Mouse (Mus musculus) stomach, postnatal 0 days (tissue): ENCODE data around the gene Lbx2. TPM values are rescaled to one million over a fixed set of nuclear protein-coding genes. Genes with fewer than 3 reads are reported as not detected.

Experiments used
- ATAC-seq: fragments of 200-750 bp; cut with Nextera tagmentation; 2 replicates; pipeline ENCODE4 v1.8.0; 2017; ENCODE audit not compliant: low FRiP score, low TSS enrichment
- DNase-seq: peaks from one replicate; pipeline ENCODE4 v3.0.0-alpha.2; 2016; ENCODE audit warnings: low spot score
- H3K27ac ChIP-seq: fragments of 300-500 bp; sonication (generic); replicated peaks from 2 replicates; pipeline ENCODE4 v1.5.1; 2014; ENCODE audit warnings: mild to moderate bottlenecking, control low read depth
- H3K27me3 ChIP-seq: fragments of 300-500 bp; sonication (generic); 2 replicates; pipeline ENCODE4 v1.6.1; 2014; ENCODE audit warnings: low read length; ENCODE audit not compliant: control insufficient read depth, insufficient read depth
- H3K36me3 ChIP-seq: fragments of 300-500 bp; sonication (generic); 2 replicates; pipeline ENCODE4 v1.6.1; 2014; ENCODE audit warnings: low read length, mixed read lengths; ENCODE audit not compliant: control insufficient read depth, insufficient read depth
- H3K4me1 ChIP-seq: fragments of 300-500 bp; sonication (generic); replicated peaks from 2 replicates; pipeline ENCODE4 v1.6.1; 2014; ENCODE audit warnings: antibody characterized with exemption; ENCODE audit not compliant: control insufficient read depth, insufficient read depth
- H3K4me2 ChIP-seq: fragments of 300-500 bp; sonication (generic); replicated peaks from 2 replicates; pipeline ENCODE4 v1.6.1; 2014; ENCODE audit warnings: low read depth, mild to moderate bottlenecking, control low read depth, moderate library complexity
- H3K4me3 ChIP-seq: fragments of 300-500 bp; sonication (generic); 2 replicates; pipeline ENCODE4 v1.5.1; 2014; ENCODE audit warnings: low read depth, low read length, control low read depth
- H3K9ac ChIP-seq: fragments of 300-500 bp; sonication (generic); 2 replicates; pipeline ENCODE4 v1.6.1; 2014; ENCODE audit warnings: mild to moderate bottlenecking, low read length, control low read depth, mixed read lengths
- H3K9me3 ChIP-seq: fragments of 300-500 bp; sonication (generic); 2 replicates; pipeline ENCODE4 v1.6.1; 2016; ENCODE audit warnings: low read length; ENCODE audit not compliant: control insufficient read depth
- CTCF ChIP-seq: IDR thresholded peaks from 2 replicates; pipeline ENCODE4 v1.5.1; 2016; ENCODE audit warnings: antibody characterized with exemption, low read depth, mild to moderate bottlenecking, moderate library complexity
- EP300 ChIP-seq: optimal IDR thresholded peaks from 2 replicates; pipeline ENCODE3; 2016; ENCODE audit warnings: antibody characterized with exemption
- WGBS: fragments of 180-500 bp; shearing (Covaris S2); extraction: QIAGEN DNeasy Blood & Tissue Kit; methylation state at CpG from one replicate; pipeline ENCODE4 v1.1.7; 2014; 5-methylcytosine and 5-hydroxymethylcytosine counted together
- polyA plus RNA-seq: library from polyadenylated mRNA; unstranded; fragments of >200 nt; fragmentation: Nextera tagmentation; extraction: Ambion mirVana; gene quantifications from 2 replicates; pipeline ENCODE4 v1.2.1, GENCODE M21; 2015

Lbx2 gene
- polyA plus RNA-seq, 1 experiment from 2014 or later, result 0.53 TPM

DNA sequence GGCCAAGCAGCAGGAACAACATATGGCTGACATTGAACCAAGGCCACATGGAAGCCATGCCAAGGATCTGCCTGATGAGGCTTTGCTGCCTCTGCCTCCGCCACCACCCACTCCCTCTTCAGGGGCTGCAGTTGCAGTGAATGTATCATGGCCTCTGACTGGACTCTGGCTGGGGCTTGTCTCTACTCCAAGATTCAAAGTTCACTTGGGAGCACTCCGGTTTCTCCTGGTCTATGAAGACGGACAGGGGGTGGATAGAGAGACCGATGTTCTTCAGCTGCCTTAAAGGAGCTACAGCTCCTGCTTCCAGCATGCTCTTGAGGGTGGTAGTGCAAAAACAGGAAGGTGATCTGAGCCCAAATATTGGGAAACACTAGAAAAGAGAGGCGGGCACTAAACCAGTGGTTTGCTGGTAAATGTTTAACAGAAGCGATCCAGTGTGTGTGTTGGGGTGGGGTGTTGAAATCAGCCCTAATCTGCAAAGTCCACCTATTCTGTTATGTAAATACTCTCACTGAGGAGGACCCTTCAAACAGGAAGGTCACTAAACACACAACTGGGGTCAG is 45.4 kb downstream of the Lbx2 start:
- ATAC-seq, result peak; percentile 49
- H3K4me1 ChIP-seq, result no peaks in the 10 kb centered on the region; the same call in none of the 2 replicates
- TF ChIP-seq CTCF (no peak), EP300 (no peak)
- H3K4me3 ChIP-seq, result no peak overlapping the region
- H3K9ac ChIP-seq, result no peak overlapping the region
- H3K27ac ChIP-seq, result peak overlapping the region; percentile 71; the same call in 1 of the 2 replicates
- no peaks in the 10 kb centered on the region for H3K9me3 ChIP-seq
- no peaks in the 10 kb centered on the region for H3K36me3 ChIP-seq
- peak; percentile 54 for DNase-seq
- no peaks in the 10 kb centered on the region for H3K27me3 ChIP-seq
- no peak overlapping the region for H3K4me2 ChIP-seq
- WGBS, result 35% methylated on average over 6 of the region's 6 CpGs

DNA sequence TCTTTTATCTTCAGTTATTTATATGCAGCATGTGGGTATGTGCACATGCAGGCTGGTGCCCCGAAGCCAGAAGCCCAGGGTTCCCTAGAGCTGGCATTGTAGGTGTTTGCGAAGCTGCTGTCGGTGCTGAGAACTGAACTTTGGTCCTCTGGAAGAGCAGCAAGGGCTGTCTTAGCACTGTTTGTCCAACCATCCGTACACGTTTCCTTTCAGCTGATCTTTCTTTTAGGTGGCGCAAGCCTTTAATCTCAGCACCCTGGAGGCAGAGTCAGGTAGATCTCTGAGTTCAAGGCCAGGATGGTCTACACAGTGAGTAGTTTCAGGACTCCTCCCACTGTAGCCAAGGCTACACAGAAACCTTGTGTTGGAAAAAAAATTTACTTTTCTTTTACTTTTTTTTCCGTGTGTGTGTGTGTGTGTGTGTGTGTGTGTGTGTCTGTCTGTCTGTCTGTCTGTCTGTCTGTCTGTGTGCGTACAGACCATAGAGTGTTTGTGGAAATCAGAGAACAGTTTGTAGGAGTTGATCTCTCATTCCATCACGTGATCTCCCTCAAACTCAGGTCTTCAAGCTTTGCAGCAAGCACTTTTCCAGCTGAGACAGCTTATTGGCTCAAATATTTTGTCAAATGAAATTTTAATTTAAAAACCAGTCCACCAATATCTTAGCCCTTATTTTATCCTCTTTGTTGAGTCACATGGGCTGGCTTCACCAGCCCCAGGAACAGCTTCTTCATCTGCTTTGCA is 46.2 kb downstream of the Lbx2 start:
- TF ChIP-seq EP300 (no peak), CTCF (no peak)
- H3K9ac ChIP-seq, result no peak overlapping the region
- WGBS, result 73% methylated on average over 9 of the region's 9 CpGs
- no peaks in the 10 kb centered on the region for H3K36me3 ChIP-seq
- H3K4me2 ChIP-seq, result no peak overlapping the region
- no peak for DNase-seq
- H3K27me3 ChIP-seq, result no peaks in the 10 kb centered on the region
- no peak for ATAC-seq
- no peaks in the 10 kb centered on the region; the same call in none of the 2 replicates for H3K4me1 ChIP-seq
- H3K4me3 ChIP-seq, result no peak overlapping the region
- no peaks in the 10 kb centered on the region for H3K9me3 ChIP-seq
- no peak overlapping the region for H3K27ac ChIP-seq

DNA sequence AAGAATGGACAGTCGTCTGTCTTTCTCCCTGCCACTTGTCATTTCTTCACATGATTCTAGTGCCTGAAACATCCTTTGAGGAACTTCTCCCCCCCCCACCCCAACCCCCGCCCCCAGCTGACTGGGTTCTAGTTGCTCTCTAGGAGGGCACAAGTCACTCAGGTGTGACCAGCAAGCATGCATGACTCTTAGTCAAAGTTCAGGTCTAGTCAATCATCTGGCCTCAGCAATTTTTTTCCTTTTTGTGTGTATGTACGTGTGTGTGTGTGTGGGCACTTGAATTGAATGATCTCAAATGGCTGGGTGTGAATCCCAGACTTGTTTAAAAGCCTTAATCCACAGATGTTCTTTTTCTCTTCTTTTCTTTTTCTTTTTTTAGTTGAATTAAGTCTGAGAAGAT is 48.1 kb downstream of the Lbx2 start:
- H3K4me1 ChIP-seq, result peaks cover 2% of the 10 kb centered on the region
- H3K27ac ChIP-seq, result peak overlapping the region; percentile 99
- WGBS, result 62% methylated on average over 3 of the region's 3 CpGs
- no peak for ATAC-seq
- no peaks in the 10 kb centered on the region for H3K9me3 ChIP-seq
- H3K4me2 ChIP-seq, result no peak overlapping the region
- TF ChIP-seq CTCF, result no peak
- H3K27me3 ChIP-seq, result no peaks in the 10 kb centered on the region
- H3K36me3 ChIP-seq, result no peaks in the 10 kb centered on the region
- no peak overlapping the region for H3K4me3 ChIP-seq
- H3K9ac ChIP-seq, result no peak overlapping the region
- DNase-seq, result no peak

DNA sequence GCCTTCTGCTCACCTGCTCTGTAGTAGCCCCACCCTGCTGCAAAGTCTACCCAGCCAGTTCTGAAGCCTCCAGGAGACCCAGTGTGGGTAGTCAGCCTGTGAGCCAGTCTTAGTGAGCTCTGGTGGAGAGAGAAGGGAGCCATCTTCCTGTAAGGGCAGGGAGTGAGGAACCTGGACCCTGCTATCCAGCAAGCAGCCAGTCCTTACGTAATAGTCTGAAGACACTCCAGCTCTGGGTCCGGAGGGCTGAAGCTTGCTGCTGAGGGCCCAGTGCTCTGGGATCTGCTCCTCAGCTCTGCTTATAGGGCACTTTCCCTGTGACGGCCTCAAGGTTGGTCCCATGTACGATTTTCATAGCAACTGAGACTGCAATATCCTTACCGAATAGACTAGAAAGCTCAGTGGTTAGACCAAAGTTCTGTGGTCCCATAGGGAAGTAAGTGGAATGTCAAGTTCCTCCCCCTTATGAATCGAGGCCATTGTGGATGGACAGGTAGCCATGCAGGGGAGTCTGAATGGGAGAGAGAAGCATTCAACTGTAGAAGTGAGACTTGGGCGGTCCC is 48.9 kb downstream of the Lbx2 start, which contains the start of gene Rtkn:
Gene Rtkn, plus strand, starts transcription at position 513 of the 563 bp plus-strand sequence.
- Histone ChIP-seq H3K4me2 (peak within 1 kb of the TSS; percentile 89), H3K27me3 (no peaks in the 10 kb centered on the region), H3K9ac (peak within 1 kb of the TSS; percentile 89), H3K27ac (peak within 1 kb of the TSS; percentile 99), H3K4me1 (peaks cover 2% of the 10 kb centered on the region), H3K36me3 (no peaks in the 10 kb centered on the region), H3K9me3 (no peaks in the 10 kb centered on the region), H3K4me3 (peak within 1 kb of the TSS; percentile 57)
- 53% methylated on average over 7 of the region's 7 CpGs for WGBS
- no peak for ATAC-seq
- DNase-seq, result peak; percentile 50
- TF ChIP-seq EP300 (no peak), CTCF (no peak)

DNA sequence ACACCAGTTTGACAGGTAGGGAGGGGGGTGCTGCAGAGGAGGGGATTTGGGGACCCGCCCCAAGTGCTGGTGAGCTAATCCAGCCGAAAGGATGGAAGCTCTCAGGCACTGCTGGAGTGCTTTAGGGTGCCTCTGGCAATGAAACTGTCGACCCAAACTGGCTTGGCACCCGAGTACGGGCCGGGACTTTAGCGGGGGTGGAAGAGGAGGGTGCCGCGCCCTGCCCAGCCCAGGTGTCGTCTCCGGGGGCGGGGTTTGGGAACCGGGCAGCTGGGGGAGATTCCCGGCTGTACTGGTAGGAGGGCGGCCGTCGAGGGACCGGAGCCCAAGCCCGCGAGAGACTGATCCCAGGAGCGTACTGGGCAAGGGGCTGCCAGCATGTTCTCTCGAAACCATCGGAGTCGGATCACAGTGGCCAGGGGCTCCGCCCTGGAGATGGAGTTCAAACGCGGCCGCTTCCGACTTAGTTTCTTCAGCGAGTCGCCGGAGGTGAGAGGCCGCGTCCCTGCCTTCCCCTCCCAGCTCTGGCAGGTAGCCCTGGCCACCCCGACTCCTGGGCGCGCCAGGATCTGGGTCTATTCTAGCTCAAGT is 49.5 kb downstream of the Lbx2 start:
- H3K4me3 ChIP-seq, result peak overlapping the region; percentile 57
- DNase-seq (peak; percentile 80), ATAC-seq (0 out of 2 replicates have a peak, but pooled peaks have one; percentile 8)
- peak overlapping the region; percentile 89 for H3K4me2 ChIP-seq
- no peaks in the 10 kb centered on the region for H3K36me3 ChIP-seq
- no peaks in the 10 kb centered on the region for H3K9me3 ChIP-seq
- H3K27me3 ChIP-seq, result no peaks in the 10 kb centered on the region
- no peak for TF ChIP-seq CTCF
- TF ChIP-seq EP300, result no peak
- peak overlapping the region; percentile 89 for H3K9ac ChIP-seq
- H3K27ac ChIP-seq, result peak overlapping the region; percentile 99
- H3K4me1 ChIP-seq, result peaks cover 2% of the 10 kb centered on the region
- 5% methylated on average over 36 of the region's 37 CpGs for WGBS
